ENCODE assay signal across 9 mouse cellular contexts in genomic region chr7:55877721-55878120, GRCm38 (mm10). TPM values are rescaled to one million over a fixed set of nuclear protein-coding genes. Genes with fewer than 3 reads are reported as not detected.
DNase-seq lines count a peak whose midpoint lies in the region; ATAC-seq lines count a peak whose summit lies in the region.
"Had no signal": no experiment of that assay in that cellular context is flagged by ENCODE, and none has a peak within 500 bp of the region (broad histone marks: within the 10 kb centered on the region; RNA-seq: fewer than 3 reads in every experiment).

No protein-coding gene starts in this region.

- 64% methylated on average over 10 of the region's 10 CpGs for WGBS in heart, embryonic 16.5 days
- WGBS in forebrain, embryonic 11.5 days, result 91% methylated on average over 10 of the region's 10 CpGs

- H3K4me1 ChIP-seq in heart, embryonic 16.5 days (ENCODE audit: control insufficient read depth, insufficient read depth, low read length), result no peaks in the 10 kb centered on the region; the same call in 1 of the 2 replicates
- H3K4me1 ChIP-seq in forebrain, embryonic 11.5 days (replicated peaks; ENCODE audit: control insufficient read depth, insufficient read depth, low read length), result no peaks in the 10 kb centered on the region

- H3K27ac ChIP-seq in heart, embryonic 16.5 days (ENCODE audit: low read length), result peak overlapping the region; percentile 55
- no peak overlapping the region for H3K27ac ChIP-seq in forebrain, embryonic 11.5 days (ENCODE audit: low read depth, low read length)

- H3K9ac ChIP-seq in heart, embryonic 16.5 days (ENCODE audit: low read length), result no peak overlapping the region
- no peak overlapping the region for H3K9ac ChIP-seq in forebrain, embryonic 11.5 days (ENCODE audit: low read length)

- no peaks in the 10 kb centered on the region for H3K27me3 ChIP-seq in heart, embryonic 16.5 days (ENCODE audit: control insufficient read depth, insufficient read depth, low read length)
- H3K27me3 ChIP-seq in forebrain, embryonic 11.5 days (ENCODE audit: control insufficient read depth, insufficient read depth, low read length), result no peaks in the 10 kb centered on the region
- H3K27me3 ChIP-seq: megakaryocyte, embryonic 14.5 days had no signal

- peak; percentile 53; the same call in 1 of the 2 replicates for ATAC-seq in frontal cortex, adult (ENCODE audit: low TSS enrichment)
- peak; percentile 81 for ATAC-seq in heart, embryonic 16.5 days (replicated peaks; ENCODE audit: extremely low read depth, insufficient read depth, low FRiP score)
- no peak for ATAC-seq in forebrain, embryonic 11.5 days (replicated peaks; ENCODE audit: low FRiP score)

- DNase-seq in frontal cortex, adult 2 months (ENCODE audit: extremely low spot score in 1 of 2, low spot score in 1 of 2), result no peak
- DNase-seq in gastrocnemius, adult 8-10 months (ENCODE audit: low spot score in 2 of 2), result peak; percentile 22 to 48
- peak; percentile 80 for DNase-seq in lung, postnatal 10 days
- DNase-seq in thymus, postnatal 4 days, result no peak
- no peak for DNase-seq in T-cell, adult 2 months (ENCODE audit: low spot score)
- no peak for DNase-seq in forebrain, embryonic 11.5 days (ENCODE audit: low spot score)

- H3K4me3 ChIP-seq in heart, embryonic 16.5 days (ENCODE audit: low read length), result no peak overlapping the region
- no peak overlapping the region for H3K4me3 ChIP-seq in forebrain, embryonic 11.5 days (ENCODE audit: low read depth, low read length)
- H3K4me3 ChIP-seq: megakaryocyte, embryonic 14.5 days had no signal

- H3K9me3 ChIP-seq in heart, embryonic 16.5 days (replicated peaks; ENCODE audit: control insufficient read depth, low read length), result no peaks in the 10 kb centered on the region
- H3K9me3 ChIP-seq in forebrain, embryonic 11.5 days (ENCODE audit: control insufficient read depth, low read length), result no peaks in the 10 kb centered on the region
- H3K9me3 ChIP-seq: megakaryocyte, embryonic 14.5 days had no signal

- no peak overlapping the region for H3K4me2 ChIP-seq in heart, embryonic 16.5 days (ENCODE audit: low read depth, low read length)
- no peak overlapping the region for H3K4me2 ChIP-seq in forebrain, embryonic 11.5 days (ENCODE audit: low read depth, low read length, severe bottlenecking)

- peaks cover 61% of the 10 kb centered on the region for H3K36me3 ChIP-seq in heart, embryonic 16.5 days (ENCODE audit: control insufficient read depth, insufficient read depth)
- peaks cover 2% of the 10 kb centered on the region; the same call in 1 of the 2 replicates for H3K36me3 ChIP-seq in forebrain, embryonic 11.5 days (ENCODE audit: control insufficient read depth, insufficient read depth, low read length)

RNA-seq across cellular contexts. Expression of gene Cyfip1, which starts 36.2 kb away (rescaled TPM):
- polyA plus RNA-seq in frontal cortex, adult 2 months (2012; rRNA removed), result 56.4 and 62.3 TPM in 2 replicates
- 10 to 100 TPM; 16.8 to 18.0 (median 17.4) TPM for total RNA-seq in gastrocnemius, adult 8-10 months (2022)
- polyA plus RNA-seq in heart, embryonic 16.5 days (2015; fragmentation: Nextera tagmentation; extraction: Ambion mirVana), result 44.5 and 54.1 TPM in 2 replicates
- polyA plus RNA-seq in forebrain, embryonic 11.5 days (2014; fragmentation: Nextera tagmentation; extraction: Ambion mirVana), result 81.4 and 88.7 TPM in 2 replicates

Comparison
In these comparisons a context has a peak if more than half of its experiments do, and no peak if none do; other contexts are left out.
1. DNase-seq: peak in gastrocnemius, adult 8-10 months (2 of 2) and lung, postnatal 10 days (single experiment); none in frontal cortex, adult 2 months (0 of 2), thymus, postnatal 4 days (single experiment), T-cell, adult 2 months (single experiment) and forebrain, embryonic 11.5 days (single experiment).